Comparison of ENCODE assay signal across 8 mouse cellular contexts in the genomic region with DNA sequence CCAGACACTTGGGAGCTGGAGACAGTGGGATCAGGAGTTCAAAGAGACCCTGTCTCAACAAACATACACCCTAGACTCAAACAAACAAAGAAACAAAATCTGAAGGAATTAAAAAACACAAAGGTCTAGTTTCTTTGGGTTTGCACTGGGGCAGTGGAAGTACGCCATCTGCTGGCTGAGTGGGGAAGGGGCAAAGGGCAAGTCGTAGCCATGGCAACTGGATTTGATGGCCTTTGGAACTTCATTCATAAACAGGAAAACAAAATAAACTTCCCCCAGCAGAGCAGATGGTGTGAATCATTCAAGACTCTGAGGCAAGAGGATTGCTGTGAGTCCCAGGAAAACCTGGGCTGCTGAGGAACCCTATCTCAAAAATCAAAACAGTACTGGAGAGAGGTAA. TPM values are rescaled to one million over a fixed set of nuclear protein-coding genes. Genes with fewer than 3 reads are reported as not detected.
DNase-seq lines count a peak whose midpoint lies in the region; ATAC-seq and TF ChIP-seq lines count a peak whose summit lies in the region.

No protein-coding gene starts in this region.

- no peak overlapping the region for H3K4me2 ChIP-seq in liver, embryonic 11.5 days

- no peaks in the 10 kb centered on the region for H3K27me3 ChIP-seq in liver, embryonic 11.5 days (replicated peaks; ENCODE audit: control insufficient read depth, insufficient read depth, low read length)
- no peaks in the 10 kb centered on the region for H3K27me3 ChIP-seq in G1E (ENCODE audit: insufficient read depth, low read length)

- no peaks in the 10 kb centered on the region for H3K9me3 ChIP-seq in liver, embryonic 11.5 days (ENCODE audit: control insufficient read depth, low read length)
- H3K9me3 ChIP-seq in G1E (replicated peaks): no peaks in the 10 kb centered on the region

- no peak overlapping the region for H3K27ac ChIP-seq in liver, embryonic 11.5 days (ENCODE audit: low read depth, low read length)

- peak; percentile 94 for TF ChIP-seq CTCF in G1E (IDR thresholded peaks at IDR 0.05; ENCODE audit: low read depth, low read length)

- H3K36me3 ChIP-seq in liver, embryonic 11.5 days (ENCODE audit: control insufficient read depth, insufficient read depth, low read length): peaks cover 15% of the 10 kb centered on the region
- peaks cover 93% of the 10 kb centered on the region for H3K36me3 ChIP-seq in G1E (replicated peaks)

- H3K9ac ChIP-seq in liver, embryonic 11.5 days (ENCODE audit: low read depth, low read length): no peak overlapping the region

- ATAC-seq in liver, embryonic 11.5 days (replicated peaks; ENCODE audit: low FRiP score): no peak
- ATAC-seq in G1E (ENCODE audit: extremely low read depth, insufficient number of reproducible peaks, low FRiP score, poor library complexity, severe bottlenecking): no peak
- peak; percentile 42 for ATAC-seq in common myeloid progenitor, adult 5-6 weeks (replicated peaks; ENCODE audit: low read depth, poor library complexity, severe bottlenecking)
- ATAC-seq in megakaryocyte progenitor cell, adult 5-6 weeks (replicated peaks; ENCODE audit: poor library complexity): peak; percentile 67

- H3K4me3 ChIP-seq in liver, embryonic 11.5 days (ENCODE audit: low read depth, low read length): no peak overlapping the region
- no peak overlapping the region for H3K4me3 ChIP-seq in G1E (ENCODE audit: low read depth, low read length)

- peaks cover 19% of the 10 kb centered on the region for H3K4me1 ChIP-seq in liver, embryonic 11.5 days (replicated peaks; ENCODE audit: control insufficient read depth, insufficient read depth, low read length)
- H3K4me1 ChIP-seq in G1E (ENCODE audit: insufficient read depth, low read depth, low read length): peaks cover 22% of the 10 kb centered on the region

- peak; percentile 62 for DNase-seq in liver
- no peak for DNase-seq in liver, embryonic 11.5 days (ENCODE audit: low spot score)
- DNase-seq in G1E (ENCODE audit: low spot score): no peak
- peak; percentile 88 for DNase-seq in induced T-regulatory cell, adult 2 months (ENCODE audit: low read depth)
- DNase-seq in cerebellum, adult 11-12 months: no peak
- DNase-seq in layer of hippocampus, postnatal 36 days: no peak

- 48% methylated on average over 2 of the region's 2 CpGs for WGBS in liver, embryonic 11.5 days

RNA-seq across cellular contexts. Expression of a gene that starts 7.0 kb away (rescaled TPM):
- 33.7 and 34.6 TPM in 2 replicates for polyA plus RNA-seq in liver, embryonic 11.5 days (2014; fragmentation: Nextera tagmentation; extraction: Ambion mirVana)
- total RNA-seq in G1E (2014; fragmentation: Nextera tagmentation) (16.6 and 23.1 TPM in 2 replicates), G1E (2017) (9.4 and 9.5 TPM in 2 replicates)
- 3.1 and 3.3 TPM in 2 replicates for polyA plus RNA-seq in G1E (2012)
- 3.2 and 3.6 TPM in 2 replicates for total RNA-seq in common myeloid progenitor, adult 5-6 weeks (2017)
- total RNA-seq in megakaryocyte progenitor cell, adult 5-6 weeks (2015): 11.7 and 11.8 TPM in 2 replicates
- total RNA-seq in megakaryocyte progenitor cell, adult 5-6 weeks (2017): 3.6 and 5.2 TPM in 2 replicates
- total RNA-seq in layer of hippocampus, postnatal 36 days (2021): 10 to 100 TPM; 23.1 TPM

RNA-seq across cellular contexts. Expression of a gene that starts 19.8 kb away (rescaled TPM):
- 342 and 357 TPM in 2 replicates for polyA plus RNA-seq in liver, embryonic 11.5 days (2014; fragmentation: Nextera tagmentation; extraction: Ambion mirVana)
- 94.1 and 95.7 TPM in 2 replicates for total RNA-seq in G1E (2014; fragmentation: Nextera tagmentation)
- 151 and 174 TPM in 2 replicates for total RNA-seq in G1E (2017)
- polyA plus RNA-seq in G1E (2012): 889 and 1,166 TPM in 2 replicates
- total RNA-seq in common myeloid progenitor, adult 5-6 weeks (2017): 129 and 163 TPM in 2 replicates
- 121 and 125 TPM in 2 replicates for total RNA-seq in megakaryocyte progenitor cell, adult 5-6 weeks (2015)
- total RNA-seq in megakaryocyte progenitor cell, adult 5-6 weeks (2017): 214 and 249 TPM in 2 replicates
- 10 to 100 TPM; 60.3 to 68.5 TPM for total RNA-seq in layer of hippocampus, postnatal 36 days (2021)

RNA-seq across cellular contexts. Expression of a gene that starts 21.0 kb away (rescaled TPM):
- 4.2 and 4.9 TPM in 2 replicates for polyA plus RNA-seq in liver, embryonic 11.5 days (2014; fragmentation: Nextera tagmentation; extraction: Ambion mirVana)
- not detected in 2 replicates for total RNA-seq in G1E (2014; fragmentation: Nextera tagmentation)
- not detected in 2 replicates for total RNA-seq in G1E (2017)
- 0.03 and 0.06 TPM in 2 replicates for polyA plus RNA-seq in G1E (2012)
- total RNA-seq in common myeloid progenitor, adult 5-6 weeks (2017): 0.29 TPM in 1 of 2 replicates, not detected in the other
- total RNA-seq in megakaryocyte progenitor cell, adult 5-6 weeks (2015): not detected in 2 replicates
- total RNA-seq in megakaryocyte progenitor cell, adult 5-6 weeks (2017): not detected in 2 replicates
- not detected for total RNA-seq in layer of hippocampus, postnatal 36 days (2021)

RNA-seq across cellular contexts. Expression of a gene that starts 37.3 kb away (rescaled TPM):
- polyA plus RNA-seq in liver, embryonic 11.5 days (2014; fragmentation: Nextera tagmentation; extraction: Ambion mirVana): 4.5 and 5.3 TPM in 2 replicates
- total RNA-seq in G1E (2014; fragmentation: Nextera tagmentation) (1.3 and 2.6 TPM in 2 replicates), G1E (2017) (1.2 and 1.6 TPM in 2 replicates)
- polyA plus RNA-seq in G1E (2012): 1.6 and 1.7 TPM in 2 replicates
- total RNA-seq in common myeloid progenitor, adult 5-6 weeks (2017): 1.6 and 2.6 TPM in 2 replicates
- 6.2 and 12.9 TPM in 2 replicates for total RNA-seq in megakaryocyte progenitor cell, adult 5-6 weeks (2015)
- 4.7 and 5.4 TPM in 2 replicates for total RNA-seq in megakaryocyte progenitor cell, adult 5-6 weeks (2017)
- total RNA-seq in layer of hippocampus, postnatal 36 days (2021): 1 to 10 TPM in 1 of 2 experiments, under 1 TPM in 1; 0.33 to 1.0 TPM

RNA-seq across cellular contexts. Expression of a gene that starts 44.6 kb away (rescaled TPM):
- polyA plus RNA-seq in liver, embryonic 11.5 days (2014; fragmentation: Nextera tagmentation; extraction: Ambion mirVana): 144 and 173 TPM in 2 replicates
- 21.7 and 31.0 TPM in 2 replicates for total RNA-seq in G1E (2014; fragmentation: Nextera tagmentation)
- total RNA-seq in G1E (2017): 51.7 and 114 TPM in 2 replicates
- 606 and 1,025 TPM in 2 replicates for polyA plus RNA-seq in G1E (2012)
- 43.8 and 58.4 TPM in 2 replicates for total RNA-seq in common myeloid progenitor, adult 5-6 weeks (2017)
- 31.6 and 40.7 TPM in 2 replicates for total RNA-seq in megakaryocyte progenitor cell, adult 5-6 weeks (2015)
- total RNA-seq in megakaryocyte progenitor cell, adult 5-6 weeks (2017): 40.2 and 69.7 TPM in 2 replicates
- total RNA-seq in layer of hippocampus, postnatal 36 days (2021): 100 to 1,000 TPM; 276 to 279 TPM

Comparison
In these comparisons a context has a peak if more than half of its experiments do, and no peak if none do; other contexts are left out.
1. DNase-seq: peak in liver (single experiment) and induced T-regulatory cell, adult 2 months (single experiment); none in liver, embryonic 11.5 days (single experiment), G1E (single experiment), cerebellum, adult 11-12 months (single experiment) and layer of hippocampus, postnatal 36 days (0 of 2).
2. ATAC-seq: peak in common myeloid progenitor, adult 5-6 weeks (single experiment) and megakaryocyte progenitor cell, adult 5-6 weeks (single experiment); none in liver, embryonic 11.5 days (single experiment) and G1E (single experiment).